Mouse (Mus musculus) G1E (cell line): ENCODE results near the gene Patj. TPM values are rescaled to one million over a fixed set of nuclear protein-coding genes. Genes with fewer than 3 reads are reported as not detected.
"Not testable (repeated sequence)": the region's sequence is repeated elsewhere in the genome, so short reads cannot be mapped to it uniquely, and the experiment has no call there.

Source experiments
- ATAC-seq: 2 replicates; pipeline ENCODE4 v1.8.0; 2016; ENCODE audit warnings: mild to moderate bottlenecking; ENCODE audit not compliant: insufficient number of reproducible peaks, poor library complexity, low FRiP score, severe bottlenecking; ENCODE audit errors: extremely low read depth
- DNase-seq: peaks from one replicate; pipeline ENCODE4 v3.0.0; 2012; ENCODE audit warnings: low spot score
- H3K27me3 ChIP-seq: 2 replicates; pipeline ENCODE4 v1.6.1; 2012; ENCODE audit warnings: mild to moderate bottlenecking, low read length, inconsistent platforms; ENCODE audit not compliant: insufficient read depth
- H3K36me3 ChIP-seq: replicated peaks from 2 replicates; pipeline ENCODE3; 2012; ENCODE audit warnings: mild to moderate bottlenecking, inconsistent platforms
- H3K4me1 ChIP-seq: 2 replicates; pipeline ENCODE4 v1.6.1; 2012; ENCODE audit warnings: low read depth, low read length, inconsistent platforms, mixed read lengths; ENCODE audit not compliant: insufficient read depth
- H3K4me3 ChIP-seq: 2 replicates; pipeline ENCODE4 v1.5.1; 2012; ENCODE audit warnings: low read depth, mild to moderate bottlenecking, inconsistent platforms, low read length, moderate library complexity, mixed read lengths
- H3K9me3 ChIP-seq: replicated peaks from 2 replicates; pipeline ENCODE4 v1.6.1; 2012; ENCODE audit warnings: inconsistent platforms
- CTCF ChIP-seq: IDR thresholded peaks from 2 replicates; pipeline ENCODE4 v1.5.1; 2012; ENCODE audit warnings: low read depth, low read length, inconsistent platforms, mixed read lengths
- GATA1 ChIP-seq: IDR thresholded peaks from 2 replicates; pipeline ENCODE4 v1.6.1; 2012; ENCODE audit warnings: borderline replicate concordance, low read length, inconsistent platforms, mixed read lengths
- GATA2 ChIP-seq: IDR thresholded peaks from 2 replicates; pipeline ENCODE4 v1.6.1; 2012; ENCODE audit warnings: low read depth, low read length, inconsistent platforms, borderline replicate concordance
- POLR2AphosphoS5 ChIP-seq: IDR thresholded peaks from 2 replicates; pipeline ENCODE4 v1.6.1; 2012; ENCODE audit warnings: low read depth, low read length, inconsistent platforms; ENCODE audit not compliant: insufficient replicate concordance
- TAL1 ChIP-seq: conservative IDR thresholded peaks from 2 replicates; pipeline ENCODE4 v1.6.1; 2012; ENCODE audit warnings: low read depth, low read length, inconsistent platforms, mixed read lengths
- polyA plus RNA-seq: library from polyadenylated mRNA; stranded (reverse); fragments of >175 nt; gene quantifications from 2 replicates; pipeline ENCODE4 v1.2.3, GENCODE M21; 2012
- total RNA-seq, 2 experiments: library from RNA; stranded (forward) in 1 of 2; stranded (reverse) in 1 of 2; fragments of 200-1000 nt in 1 of 2; fragments of >200 nt in 1 of 2; fragmentation: Nextera tagmentation in 1 of 2; gene quantifications; 2 replicates each; pipeline ENCODE4 v1.2.3; 2014 to 2017

Gene Patj
- total and polyA plus RNA-seq, 3 experiments = 0.82 TPM; not detected in 2

DNA sequence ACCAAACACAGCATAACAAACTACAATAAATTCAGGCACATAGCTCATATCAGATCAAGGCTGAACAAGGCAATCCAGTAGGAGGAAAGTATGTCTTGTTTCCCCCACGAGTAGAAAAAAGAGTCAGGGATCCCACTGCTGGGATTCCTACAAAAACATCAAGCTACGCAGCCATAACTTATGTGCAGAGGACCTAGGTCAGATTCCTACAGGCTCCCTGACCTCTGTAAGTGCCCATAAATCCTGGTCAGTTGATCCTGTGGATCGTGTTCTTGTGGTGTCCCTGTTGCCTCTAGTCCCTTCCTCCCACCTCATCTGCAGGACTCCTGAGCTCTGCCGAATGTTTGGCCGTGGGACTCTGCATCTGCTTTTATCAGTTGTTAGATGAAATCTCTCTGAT lies 10.5 kb upstream of the Patj start:
- no peaks in the 10 kb centered on the region for H3K4me1 ChIP-seq
- no peak for DNase-seq
- H3K27me3 ChIP-seq = no peaks in the 10 kb centered on the region
- TF ChIP-seq POLR2AphosphoS5 = no peak
- no peak for TF ChIP-seq TAL1
- no peak for TF ChIP-seq CTCF
- H3K4me3 ChIP-seq = no peak overlapping the region
- no peaks in the 10 kb centered on the region for H3K36me3 ChIP-seq
- ATAC-seq = no peak
- peaks cover 7% of the 10 kb centered on the region; the same call in 1 of the 2 replicates for H3K9me3 ChIP-seq

GRCm38 (mm10) chr4:98395346-98395689 lies 267 bp upstream of the Patj start:
- H3K27me3 ChIP-seq = no peaks in the 10 kb centered on the region
- no peaks in the 10 kb centered on the region for H3K4me1 ChIP-seq
- no peak for TF ChIP-seq GATA2
- TF ChIP-seq CTCF = no peak
- ATAC-seq (no peak), DNase-seq (no peak)
- peaks cover 10% of the 10 kb centered on the region for H3K9me3 ChIP-seq
- no peak overlapping the region; the same call in 1 of the 2 replicates for H3K4me3 ChIP-seq
- H3K36me3 ChIP-seq = no peaks in the 10 kb centered on the region

GRCm38 (mm10) chr4:98400926-98401583 lies 5.5 kb downstream of the Patj start:
- no peaks in the 10 kb centered on the region for H3K27me3 ChIP-seq
- TF ChIP-seq TAL1 = no peak
- no peak for TF ChIP-seq GATA1
- no peak for TF ChIP-seq GATA2
- no peak for TF ChIP-seq POLR2AphosphoS5
- no peak for TF ChIP-seq CTCF

DNA sequence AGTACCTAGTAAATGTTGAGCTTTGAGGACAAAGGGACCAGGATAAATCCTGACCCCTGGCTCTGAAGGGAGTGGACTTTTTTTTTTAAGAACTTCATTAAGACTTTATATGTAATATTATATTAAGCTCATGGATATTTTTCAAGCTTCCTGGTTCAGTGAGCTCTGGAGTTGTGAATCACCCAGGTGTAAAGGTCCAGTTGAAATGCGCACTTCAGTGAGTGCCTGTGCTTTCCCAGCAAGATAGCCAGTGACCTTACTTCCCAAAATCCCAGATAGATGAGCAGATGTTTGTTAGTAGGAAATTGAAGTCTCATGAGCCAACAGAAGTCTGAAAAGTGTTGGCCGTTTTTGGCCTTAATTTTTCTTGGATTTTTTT lies 6.0 kb downstream of the Patj start:
- Histone ChIP-seq H3K4me3 (no peak overlapping the region), H3K9me3 (peaks cover 3% of the 10 kb centered on the region), H3K27me3 (no peaks in the 10 kb centered on the region), H3K4me1 (no peaks in the 10 kb centered on the region), H3K36me3 (no peaks in the 10 kb centered on the region)
- ATAC-seq (no peak), DNase-seq (no peak)
- TF ChIP-seq POLR2AphosphoS5 (no peak), GATA1 (no peak), CTCF (no peak), TAL1 (no peak)

More at GRCm38 (mm10) chr4:98400926-98401583, 5.5 kb downstream of the Patj start:
- H3K4me3 ChIP-seq = no peak overlapping the region
- no peaks in the 10 kb centered on the region for H3K4me1 ChIP-seq
- H3K9me3 ChIP-seq = peaks cover 6% of the 10 kb centered on the region
- DNase-seq = no peak
- ATAC-seq = no peak
- no peaks in the 10 kb centered on the region for H3K36me3 ChIP-seq

GRCm38 (mm10) chr4:98403492-98403891 lies 7.9 kb downstream of the Patj start:
- no peaks in the 10 kb centered on the region for H3K4me1 ChIP-seq
- TF ChIP-seq GATA1 (no peak), POLR2AphosphoS5 (no peak)
- H3K4me3 ChIP-seq = no peak overlapping the region
- H3K9me3 ChIP-seq = peaks cover 3% of the 10 kb centered on the region
- H3K36me3 ChIP-seq = no peaks in the 10 kb centered on the region
- DNase-seq (no peak), ATAC-seq (no peak)
- no peaks in the 10 kb centered on the region for H3K27me3 ChIP-seq

GRCm38 (mm10) chr4:98404412-98404811 lies 8.8 kb downstream of the Patj start:
- ATAC-seq (no peak), DNase-seq (no peak)
- Histone ChIP-seq H3K4me3 (no peak overlapping the region), H3K27me3 (no peaks in the 10 kb centered on the region), H3K36me3 (no peaks in the 10 kb centered on the region), H3K9me3 (peaks cover 6% of the 10 kb centered on the region), H3K4me1 (no peaks in the 10 kb centered on the region)
- no peak for TF ChIP-seq TAL1
- TF ChIP-seq POLR2AphosphoS5 = no peak
- no peak for TF ChIP-seq CTCF
- no peak for TF ChIP-seq GATA1
- TF ChIP-seq GATA2 = no peak

- no peak for TF ChIP-seq CTCF
- no peak for TF ChIP-seq POLR2AphosphoS5
- TF ChIP-seq TAL1 = no peak
- no peak for TF ChIP-seq GATA2
- no peak for TF ChIP-seq GATA1
- no peak overlapping the region for H3K4me3 ChIP-seq
- no peaks in the 10 kb centered on the region for H3K36me3 ChIP-seq
- ATAC-seq = no peak
- H3K27me3 ChIP-seq = no peaks in the 10 kb centered on the region
- H3K9me3 ChIP-seq = peaks cover 9% of the 10 kb centered on the region
- no peak for DNase-seq
- H3K4me1 ChIP-seq = no peaks in the 10 kb centered on the region
Measured at GRCm38 (mm10) chr4:98408455-98408854, 12.9 kb downstream of the Patj start.

DNA sequence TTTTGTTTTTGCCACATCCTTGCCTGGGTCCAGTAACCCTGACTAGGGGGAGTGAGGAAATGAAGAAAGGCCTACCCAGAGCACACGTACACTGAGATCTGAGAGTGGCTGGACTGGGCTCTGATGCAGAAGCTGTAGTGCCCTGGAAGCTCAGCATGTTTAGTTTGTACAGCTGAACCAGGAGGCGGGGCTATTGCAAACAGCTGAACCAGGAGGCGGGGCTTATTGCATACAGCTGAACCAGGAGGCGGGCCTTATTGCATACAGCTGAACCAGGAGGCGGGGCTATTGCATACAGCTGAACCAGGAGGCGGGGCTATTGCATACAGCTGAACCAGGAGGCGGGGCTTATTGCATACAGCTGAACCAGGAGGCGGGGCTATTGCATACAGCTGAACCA lies 19.6 kb downstream of the Patj start:
- H3K36me3 ChIP-seq, H3K4me3 ChIP-seq, ATAC-seq, DNase-seq, H3K4me1 ChIP-seq, H3K27me3 ChIP-seq: not testable (repeated sequence)
- peaks cover 18% of the 10 kb centered on the region for H3K9me3 ChIP-seq
